In the genomic region with DNA sequence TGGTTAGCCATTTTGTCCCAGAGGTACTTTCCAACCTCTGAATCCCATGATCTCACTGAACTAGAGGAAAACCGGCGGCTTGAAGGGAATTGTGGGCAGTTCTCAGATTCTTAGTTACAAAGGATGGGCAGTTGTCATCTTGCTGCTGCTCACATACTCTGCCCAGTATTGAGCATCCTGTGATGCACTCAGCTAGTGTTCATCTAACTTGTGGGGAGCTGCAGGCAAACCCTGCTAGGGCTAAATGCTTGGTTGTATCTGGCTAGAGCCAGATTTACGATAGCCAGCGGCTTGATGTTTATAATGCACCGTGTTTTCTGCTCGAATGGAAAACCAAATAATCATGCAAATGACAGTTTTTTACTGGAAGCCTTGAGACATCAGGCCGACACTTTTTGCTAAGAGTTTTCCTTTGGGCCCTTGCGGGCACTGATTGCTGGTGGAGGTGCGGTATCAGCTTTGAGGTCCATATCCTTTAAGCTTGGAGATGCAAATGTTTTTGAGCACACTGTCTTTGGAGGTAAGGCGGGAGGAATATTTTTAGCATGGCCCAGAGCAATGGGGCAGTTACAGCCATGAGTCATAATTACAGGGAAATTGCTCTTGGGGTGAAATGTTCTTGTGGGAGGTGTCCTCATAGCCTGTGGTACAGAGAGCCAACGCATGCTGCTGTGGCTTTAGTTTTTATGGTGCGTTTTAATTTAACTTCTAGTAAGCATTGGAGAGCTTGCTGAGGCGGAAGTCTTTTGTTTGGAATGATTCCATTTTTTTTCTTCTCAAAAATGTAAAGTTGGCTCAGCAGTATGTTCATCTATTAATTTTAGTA, we compare ENCODE assay signal across 9 mouse cellular contexts. TPM values are rescaled to one million over a fixed set of nuclear protein-coding genes. Genes with fewer than 3 reads are reported as not detected.
DNase-seq lines count a peak whose midpoint lies in the region; ATAC-seq and TF ChIP-seq lines count a peak whose summit lies in the region.
"Had no signal": no experiment of that assay in that cellular context is flagged by ENCODE, and none has a peak within 500 bp of the region (broad histone marks: within the 10 kb centered on the region; RNA-seq: fewer than 3 reads in every experiment).

No protein-coding gene starts in this region.

- no peak for TF ChIP-seq CTCF in G1E (IDR thresholded peaks at IDR 0.05; ENCODE audit: low read depth, low read length)

- H3K9me3 ChIP-seq in heart, embryonic 14.5 days (ENCODE audit: control insufficient read depth, low read length) = no peaks in the 10 kb centered on the region
- H3K9me3 ChIP-seq in G1E (replicated peaks) = no peaks in the 10 kb centered on the region
- H3K9me3 ChIP-seq in hindbrain, embryonic 13.5 days = no peaks in the 10 kb centered on the region
- H3K9me3 ChIP-seq in midbrain, embryonic 16.5 days (replicated peaks; ENCODE audit: control insufficient read depth, low read length, poor library complexity, severe bottlenecking) = no peaks in the 10 kb centered on the region

- peaks cover 24% of the 10 kb centered on the region for H3K36me3 ChIP-seq in heart, embryonic 14.5 days (ENCODE audit: control insufficient read depth, insufficient read depth, low read length)
- H3K36me3 ChIP-seq in G1E (replicated peaks) = peaks cover 48% of the 10 kb centered on the region
- H3K36me3 ChIP-seq in hindbrain, embryonic 13.5 days = peaks cover 10% of the 10 kb centered on the region; the same call in 1 of the 2 replicates
- H3K36me3 ChIP-seq in midbrain, embryonic 16.5 days (ENCODE audit: control insufficient read depth, insufficient read depth, low read length) = no peaks in the 10 kb centered on the region

- peak overlapping the region in 1 of 2 experiments; percentile 83; a peak in 1 of 4 replicates for H3K4me3 ChIP-seq in heart, embryonic 14.5 days (ENCODE audit: control insufficient read depth in 1 of 2, insufficient read depth in 1 of 2, low read depth in 1 of 2, low read length in 2 of 2)
- H3K4me3 ChIP-seq in G1E (ENCODE audit: low read depth, low read length) = peak overlapping the region; percentile 84
- H3K4me3 ChIP-seq in hindbrain, embryonic 13.5 days = peak overlapping the region; percentile 92
- H3K4me3 ChIP-seq in midbrain, embryonic 16.5 days (ENCODE audit: low read depth, low read length) = peak overlapping the region; percentile 73

- H3K27ac ChIP-seq in heart, embryonic 14.5 days (replicated peaks in 1 of 2; ENCODE audit: control insufficient read depth in 1 of 2, insufficient read depth in 1 of 2, low read depth in 2 of 2, low read length in 2 of 2) = no peak overlapping the region
- H3K27ac ChIP-seq in hindbrain, embryonic 13.5 days = no peak overlapping the region
- no peak overlapping the region for H3K27ac ChIP-seq in midbrain, embryonic 16.5 days (ENCODE audit: low read length)

- ATAC-seq in heart, embryonic 14.5 days (ENCODE audit: insufficient number of reproducible peaks, insufficient read depth, low FRiP score, low read depth) = no peak
- no peak for ATAC-seq in G1E (ENCODE audit: extremely low read depth, insufficient number of reproducible peaks, low FRiP score, poor library complexity, severe bottlenecking)
- ATAC-seq in hindbrain, embryonic 13.5 days (ENCODE audit: low FRiP score) = no peak
- ATAC-seq in midbrain, embryonic 16.5 days = no peak

- H3K4me2 ChIP-seq in heart, embryonic 14.5 days (ENCODE audit: low read length) = peak overlapping the region; percentile 88
- peak overlapping the region; percentile 76 for H3K4me2 ChIP-seq in hindbrain, embryonic 13.5 days
- H3K4me2 ChIP-seq in midbrain, embryonic 16.5 days (ENCODE audit: low read length) = peak overlapping the region; percentile 67

- DNase-seq in heart, adult 8-10 months (ENCODE audit: low spot score) = no peak
- DNase-seq in G1E (ENCODE audit: low spot score) = no peak
- DNase-seq in frontal cortex, postnatal 10 days (ENCODE audit: low spot score in 2 of 2) = no peak
- no peak for DNase-seq in frontal cortex, postnatal 25 days (ENCODE audit: low spot score in 2 of 2)
- DNase-seq in kidney, postnatal 10 days = no peak

- H3K27me3 ChIP-seq in heart, embryonic 14.5 days (ENCODE audit: control insufficient read depth, insufficient read depth, low read length) = no peaks in the 10 kb centered on the region
- H3K27me3 ChIP-seq in G1E (ENCODE audit: insufficient read depth, low read length) = no peaks in the 10 kb centered on the region
- H3K27me3 ChIP-seq in hindbrain, embryonic 13.5 days = no peaks in the 10 kb centered on the region
- no peaks in the 10 kb centered on the region for H3K27me3 ChIP-seq in midbrain, embryonic 16.5 days (ENCODE audit: control insufficient read depth, insufficient read depth, low read depth, low read length)

- H3K9ac ChIP-seq in heart, embryonic 14.5 days (ENCODE audit: low read length) = peak overlapping the region; percentile 89
- H3K9ac ChIP-seq in hindbrain, embryonic 13.5 days = peak overlapping the region; percentile 90
- H3K9ac ChIP-seq in midbrain, embryonic 16.5 days (ENCODE audit: low read depth, low read length) = peak overlapping the region; percentile 81

- H3K4me1 ChIP-seq in heart, embryonic 14.5 days (ENCODE audit: control insufficient read depth in 2 of 2, insufficient read depth in 2 of 2, low read length in 2 of 2) = peaks cover 6 to 31% of the 10 kb centered on the region in 2 experiments
- peaks cover 48% of the 10 kb centered on the region for H3K4me1 ChIP-seq in G1E (ENCODE audit: insufficient read depth, low read depth, low read length)
- H3K4me1 ChIP-seq in hindbrain, embryonic 13.5 days (replicated peaks) = peaks cover 28% of the 10 kb centered on the region
- H3K4me1 ChIP-seq in midbrain, embryonic 16.5 days (ENCODE audit: control insufficient read depth, insufficient read depth, low read length) = peaks cover 24% of the 10 kb centered on the region

- 70% methylated on average over 13 of the region's 13 CpGs for WGBS in heart, embryonic 14.5 days
- 59% methylated on average over 13 of the region's 13 CpGs for WGBS in hindbrain, embryonic 13.5 days
- WGBS in midbrain, embryonic 16.5 days = 64% methylated on average over 13 of the region's 13 CpGs

RNA-seq across cellular contexts. Expression of gene Plekha3, which starts 1.5 kb away (rescaled TPM):
- 10.0 and 13.0 TPM in 2 replicates for polyA plus RNA-seq in heart, embryonic 14.5 days (2014; fragmentation: Nextera tagmentation; extraction: Ambion mirVana)
- 10 to 100 TPM; 19.3 to 23.0 (median 20.3) TPM for total RNA-seq in heart, adult 8-10 months (2022)
- total RNA-seq in G1E (2014; fragmentation: Nextera tagmentation) = 28.8 and 30.5 TPM in 2 replicates
- total RNA-seq in G1E (2017) = 18.5 and 24.6 TPM in 2 replicates
- 2.7 and 3.3 TPM in 2 replicates for polyA plus RNA-seq in G1E (2012)
- polyA plus RNA-seq in hindbrain, embryonic 13.5 days (2015; fragmentation: Nextera tagmentation; extraction: Ambion mirVana) = 6.4 and 9.2 TPM in 2 replicates
- 5.5 and 6.8 TPM in 2 replicates for polyA plus RNA-seq in midbrain, embryonic 16.5 days (2015; fragmentation: Nextera tagmentation; extraction: Ambion mirVana)

RNA-seq across cellular contexts. Expression of gene Fkbp7, which starts 3.7 kb away (rescaled TPM):
- polyA plus RNA-seq in heart, embryonic 14.5 days (2014; fragmentation: Nextera tagmentation; extraction: Ambion mirVana) = 73.8 and 85.0 TPM in 2 replicates
- total RNA-seq in heart, adult 8-10 months (2022) = 10 to 100 TPM; 18.9 to 28.5 (median 23.6) TPM
- 9.9 and 18.1 TPM in 2 replicates for total RNA-seq in G1E (2014; fragmentation: Nextera tagmentation)
- 3.1 and 5.3 TPM in 2 replicates for total RNA-seq in G1E (2017)
- 0.19 and 0.29 TPM in 2 replicates for polyA plus RNA-seq in G1E (2012)
- polyA plus RNA-seq in hindbrain, embryonic 13.5 days (2015; fragmentation: Nextera tagmentation; extraction: Ambion mirVana) = 18.8 and 22.4 TPM in 2 replicates
- 8.6 and 11.8 TPM in 2 replicates for polyA plus RNA-seq in midbrain, embryonic 16.5 days (2015; fragmentation: Nextera tagmentation; extraction: Ambion mirVana)

RNA-seq across cellular contexts. Expression of gene Pjvk, which starts 28.3 kb away (rescaled TPM):
- 0.18 TPM in 1 of 2 replicates, not detected in the other for polyA plus RNA-seq in heart, embryonic 14.5 days (2014; fragmentation: Nextera tagmentation; extraction: Ambion mirVana)
- not detected for total RNA-seq in heart, adult 8-10 months (2022)
- not detected in 2 replicates for total RNA-seq in G1E (2014; fragmentation: Nextera tagmentation)
- total RNA-seq in G1E (2017) = 0.27 TPM in 1 of 2 replicates, not detected in the other
- not detected in 2 replicates for polyA plus RNA-seq in G1E (2012)
- polyA plus RNA-seq in hindbrain, embryonic 13.5 days (2015; fragmentation: Nextera tagmentation; extraction: Ambion mirVana) = 0.55 and 0.74 TPM in 2 replicates
- 0.51 and 0.94 TPM in 2 replicates for polyA plus RNA-seq in midbrain, embryonic 16.5 days (2015; fragmentation: Nextera tagmentation; extraction: Ambion mirVana)
- total RNA-seq: neutrophil, adult 5-6 weeks had no signal

RNA-seq across cellular contexts. Expression of gene Prkra, which starts 28.8 kb away (rescaled TPM):
- polyA plus RNA-seq in heart, embryonic 14.5 days (2014; fragmentation: Nextera tagmentation; extraction: Ambion mirVana) = 37.8 and 38.9 TPM in 2 replicates
- total RNA-seq in heart, adult 8-10 months (2022) = 10 to 100 TPM; 10.6 to 14.2 (median 12.1) TPM
- 18.6 and 24.2 TPM in 2 replicates for total RNA-seq in G1E (2014; fragmentation: Nextera tagmentation)
- total RNA-seq in G1E (2017) = 21.3 and 23.1 TPM in 2 replicates
- 7.4 and 9.6 TPM in 2 replicates for polyA plus RNA-seq in G1E (2012)
- 107 and 111 TPM in 2 replicates for polyA plus RNA-seq in hindbrain, embryonic 13.5 days (2015; fragmentation: Nextera tagmentation; extraction: Ambion mirVana)
- polyA plus RNA-seq in midbrain, embryonic 16.5 days (2015; fragmentation: Nextera tagmentation; extraction: Ambion mirVana) = 114 and 119 TPM in 2 replicates
